Mouse (Mus musculus) right cerebral cortex, postnatal 14 days (tissue): ENCODE data around the gene Clrn1.

ENCODE experiments used
- DNase-seq: peaks from one replicate; pipeline ENCODE4 v3.0.0; 2022

Clrn1 gene

GRCm38 (mm10) chr3:58829926-58830325, 55.2 kb downstream of the Clrn1 start:
- DNase-seq, result no peak

- DNase-seq, result no peak
Observed at GRCm38 (mm10) chr3:58828366-58829153, 56.6 kb downstream of the Clrn1 start.

- DNase-seq, result no peak
Observed at GRCm38 (mm10) chr3:58826266-58826665, 58.9 kb downstream of the Clrn1 start.

DNA sequence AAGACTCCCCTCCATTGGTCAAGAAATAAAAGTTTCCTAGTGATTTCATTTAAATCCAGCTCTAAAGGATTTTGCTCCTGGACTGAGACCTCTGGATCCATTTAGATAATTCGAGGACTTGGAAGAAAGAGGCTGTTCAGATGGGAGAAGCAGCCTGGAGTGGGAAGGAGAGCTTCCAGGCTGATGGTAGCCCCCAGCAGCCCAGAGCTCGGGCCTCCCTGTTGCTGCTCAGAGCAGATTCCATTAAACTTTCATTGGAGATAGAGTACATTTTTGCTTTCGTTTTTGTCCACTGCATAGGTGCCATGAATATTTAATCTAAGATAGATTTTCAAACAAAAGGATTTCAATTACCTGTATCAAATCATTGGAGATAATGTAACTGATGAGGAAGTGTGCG, 62.9 kb downstream of the Clrn1 start, which contains the start of gene Mindy4b-ps:
Gene Mindy4b-ps, minus strand, starts transcription at position 101 of the 400 bp plus-strand sequence.
- no peak for DNase-seq

GRCm38 (mm10) chr3:58817337-58817736, 67.8 kb downstream of the Clrn1 start:
- no peak for DNase-seq

DNA sequence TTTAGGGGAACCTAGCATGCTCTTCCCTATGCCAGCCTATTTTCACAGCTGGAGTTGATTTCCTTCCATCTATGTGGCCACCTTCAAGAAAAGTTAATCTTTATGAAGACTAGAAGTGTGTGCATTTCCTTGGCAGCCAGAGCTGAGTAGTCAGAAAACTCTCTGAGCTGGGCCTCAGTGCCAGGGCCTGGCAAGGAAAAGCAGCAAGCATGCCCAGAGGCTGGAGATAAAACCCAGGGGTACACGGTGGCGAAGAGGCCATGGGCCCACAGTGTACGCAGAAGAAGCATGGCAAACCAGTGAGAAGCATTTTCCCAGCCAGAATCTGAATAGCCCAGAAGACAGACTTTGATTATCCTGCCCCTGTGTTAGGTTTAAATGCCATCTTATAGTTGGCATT, 70.9 kb downstream of the Clrn1 start:
- no peak for DNase-seq

- DNase-seq, result no peak
Observed at GRCm38 (mm10) chr3:58810353-58810752, 74.8 kb downstream of the Clrn1 start.

DNA sequence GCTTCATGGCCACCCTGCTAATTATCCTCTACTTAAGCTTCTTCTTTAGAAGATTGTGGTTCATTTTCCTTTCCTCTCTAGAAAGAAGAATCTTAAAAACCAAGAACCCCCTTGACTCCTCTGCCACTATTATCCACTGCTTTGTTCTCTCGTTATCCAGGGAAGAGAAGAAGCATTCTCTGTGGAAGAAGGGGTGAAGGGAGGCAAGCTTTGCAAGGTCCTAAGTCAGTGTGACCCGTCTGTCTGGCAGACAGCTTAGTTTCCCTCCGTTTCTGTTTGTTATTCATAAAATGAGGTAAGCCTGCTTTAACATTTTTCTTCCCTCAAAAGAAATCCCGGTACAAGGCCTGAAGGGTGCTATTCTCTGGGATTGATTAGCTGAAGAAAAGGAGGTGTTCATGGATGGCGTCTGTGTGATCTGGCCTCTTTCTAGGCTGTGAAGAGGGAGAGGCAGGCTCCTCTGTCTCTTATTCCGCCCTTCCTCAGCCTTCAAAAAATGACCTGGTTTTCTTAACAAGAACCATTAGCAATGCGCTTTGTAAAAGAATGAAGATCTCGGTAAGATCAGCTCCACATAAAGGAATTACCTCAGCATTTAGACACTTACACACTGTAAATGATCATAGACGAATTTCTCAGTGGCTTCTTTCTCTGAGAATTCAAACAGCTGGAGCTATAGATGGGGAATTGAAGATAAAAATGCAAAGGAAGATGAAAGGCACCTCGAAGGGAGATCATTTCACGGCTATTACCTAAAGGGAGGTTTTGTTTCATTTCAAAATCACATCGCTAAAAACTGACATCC, 75.8 kb downstream of the Clrn1 start:
- no peak for DNase-seq

DNA sequence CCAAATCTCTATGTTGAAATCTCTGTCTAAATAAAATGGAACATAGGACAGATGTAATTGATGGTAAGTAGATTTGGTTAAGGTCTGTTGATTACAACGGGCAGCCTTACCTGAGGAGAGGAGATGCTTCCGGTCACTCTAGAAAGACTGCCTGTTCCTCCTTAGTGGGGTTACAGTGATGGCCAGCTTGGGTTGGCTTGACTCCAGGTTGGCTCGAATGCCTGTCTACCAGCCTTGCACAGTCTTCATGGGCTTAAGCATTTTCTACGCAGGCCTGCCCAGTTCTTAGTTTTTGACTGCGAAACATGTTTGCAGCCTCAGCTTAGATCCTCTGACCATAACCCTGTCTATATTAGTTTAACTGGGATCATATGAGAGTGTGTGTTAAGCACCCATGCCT, 76.5 kb downstream of the Clrn1 start:
- DNase-seq, result no peak

- DNase-seq, result no peak
Observed at GRCm38 (mm10) chr3:58804745-58805144, 80.4 kb downstream of the Clrn1 start.

DNA sequence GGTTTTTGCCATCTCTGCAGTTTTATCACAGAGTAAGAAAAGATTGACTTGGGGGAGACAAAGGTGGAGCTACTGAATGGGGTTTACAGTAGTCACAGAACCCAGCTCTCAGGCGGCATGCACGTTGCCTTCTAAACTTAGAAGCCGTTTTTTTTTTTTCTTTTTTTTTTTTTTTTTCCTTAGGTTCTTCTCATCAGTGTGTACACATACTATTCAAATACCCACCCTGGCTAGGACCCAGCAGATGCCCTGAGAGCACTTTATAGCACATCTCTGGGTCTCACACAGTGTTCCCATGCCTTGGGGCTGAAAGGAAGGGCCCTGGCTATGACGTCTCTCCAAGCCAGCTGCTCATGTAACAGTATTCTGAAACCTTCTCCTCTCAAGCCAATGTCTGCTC, 86.5 kb downstream of the Clrn1 start:
- DNase-seq, result no peak

GRCm38 (mm10) chr3:58798245-58798644, 86.9 kb downstream of the Clrn1 start:
- DNase-seq, result no peak
